Mouse (Mus musculus) midbrain, embryonic 14.5 days (tissue): ENCODE measurements around the gene Wdr18. TPM values are rescaled to one million over a fixed set of nuclear protein-coding genes. Genes with fewer than 3 reads are reported as not detected.

Experiments used
- ATAC-seq: fragments of 200-750 bp; cut with Nextera tagmentation; 2 replicates; pipeline ENCODE4 v1.8.0; 2017; ENCODE audit warnings: moderate number of reproducible peaks, moderate library complexity; ENCODE audit not compliant: low FRiP score, low TSS enrichment
- DNase-seq: peaks from one replicate; pipeline ENCODE4 v3.0.0-alpha.2; 2015
- H3K27ac ChIP-seq: fragments of 300-500 bp; sonication (generic); replicated peaks from 2 replicates; pipeline ENCODE4 v1.5.1; 2014; ENCODE audit warnings: mild to moderate bottlenecking, low read depth, low read length, moderate library complexity
- H3K27me3 ChIP-seq: fragments of 300-500 bp; sonication (generic); 2 replicates; pipeline ENCODE4 v1.6.1; 2014; ENCODE audit warnings: low read length, control low read depth, mixed read lengths; ENCODE audit not compliant: control insufficient read depth, insufficient read depth
- H3K36me3 ChIP-seq: fragments of 300-500 bp; sonication (generic); 2 replicates; pipeline ENCODE4 v1.6.1; 2014; ENCODE audit warnings: low read length, control low read depth; ENCODE audit not compliant: control insufficient read depth, insufficient read depth
- H3K4me1 ChIP-seq: fragments of 300-500 bp; sonication (generic); 2 replicates; pipeline ENCODE4 v1.6.1; 2014; ENCODE audit warnings: mild to moderate bottlenecking, antibody characterized with exemption, low read length, control low read depth; ENCODE audit not compliant: control insufficient read depth, insufficient read depth
- H3K4me2 ChIP-seq: fragments of 300-500 bp; sonication (generic); 2 replicates; pipeline ENCODE4 v1.6.1; 2014; ENCODE audit warnings: mild to moderate bottlenecking, low read length, moderate library complexity
- H3K4me3 ChIP-seq: fragments of 300-500 bp; sonication (generic); replicated peaks from 2 replicates; pipeline ENCODE4 v1.5.1; 2014; ENCODE audit warnings: low read depth, low read length
- H3K9ac ChIP-seq: fragments of 300-500 bp; sonication (generic); replicated peaks from 2 replicates; pipeline ENCODE4 v1.6.1; 2014; ENCODE audit warnings: mild to moderate bottlenecking, low read length, moderate library complexity
- H3K9me3 ChIP-seq: fragments of 300-500 bp; sonication (generic); 2 replicates; pipeline ENCODE4 v1.6.1; 2016; ENCODE audit warnings: low read length, control low read depth, mixed read lengths; ENCODE audit not compliant: control insufficient read depth
- WGBS: fragments of 180-500 bp; shearing (Covaris S2); extraction: QIAGEN DNeasy Blood & Tissue Kit; methylation state at CpG from one replicate; pipeline ENCODE4 v1.1.7; 2014; 5-methylcytosine and 5-hydroxymethylcytosine counted together
- polyA plus RNA-seq: library from polyadenylated mRNA; unstranded; fragments of >200 nt; fragmentation: Nextera tagmentation; extraction: Ambion mirVana; gene quantifications from 2 replicates; pipeline ENCODE4 v1.2.1, GENCODE M21; 2014

Gene Wdr18
- polyA plus RNA-seq, 1 experiment from 2014 or later = 89.6 TPM

DNA sequence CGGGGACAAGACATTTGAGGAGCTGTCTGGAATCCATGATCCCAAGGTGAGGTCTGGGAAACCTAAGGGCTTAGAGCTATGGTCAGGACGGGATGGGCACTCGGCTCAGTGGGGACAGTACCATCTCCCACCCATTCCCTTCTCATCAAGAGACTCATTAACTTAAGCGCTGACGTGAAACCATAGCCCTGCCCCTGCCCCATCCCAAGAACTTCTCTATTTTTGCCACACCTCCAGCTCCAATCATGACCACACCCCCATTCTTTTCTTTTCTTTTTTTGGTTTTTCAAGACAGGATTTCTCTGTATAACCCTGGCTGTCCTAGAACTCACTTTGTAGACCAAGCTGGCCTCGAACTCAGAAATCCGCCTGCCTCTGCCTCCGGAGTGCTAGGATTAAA, 14.7 kb downstream of the Wdr18 start:
- ATAC-seq (no peak), DNase-seq (no peak)
- Histone ChIP-seq H3K4me3 (no peak overlapping the region), H3K27ac (no peak overlapping the region), H3K4me1 (no peaks in the 10 kb centered on the region; the same call in 1 of the 2 replicates), H3K9ac (no peak overlapping the region), H3K9me3 (no peaks in the 10 kb centered on the region), H3K27me3 (peaks cover 25% of the 10 kb centered on the region; the same call in 1 of the 2 replicates), H3K4me2 (no peak overlapping the region), H3K36me3 (peaks cover 53% of the 10 kb centered on the region)
- 88% methylated on average over 8 of the region's 8 CpGs for WGBS

GRCm38 (mm10) chr10:79976071-79976721, 16.2 kb downstream of the Wdr18 start:
- DNase-seq (no peak), ATAC-seq (no peak)
- no peak overlapping the region for H3K4me3 ChIP-seq
- no peaks in the 10 kb centered on the region for H3K4me1 ChIP-seq
- H3K9me3 ChIP-seq = no peaks in the 10 kb centered on the region
- WGBS = 84% methylated on average over 28 of the region's 28 CpGs
- H3K4me2 ChIP-seq = no peak overlapping the region
- H3K27me3 ChIP-seq = peaks cover 10% of the 10 kb centered on the region; the same call in 1 of the 2 replicates
- peaks cover 53% of the 10 kb centered on the region for H3K36me3 ChIP-seq
- no peak overlapping the region for H3K27ac ChIP-seq
- H3K9ac ChIP-seq = no peak overlapping the region

DNA sequence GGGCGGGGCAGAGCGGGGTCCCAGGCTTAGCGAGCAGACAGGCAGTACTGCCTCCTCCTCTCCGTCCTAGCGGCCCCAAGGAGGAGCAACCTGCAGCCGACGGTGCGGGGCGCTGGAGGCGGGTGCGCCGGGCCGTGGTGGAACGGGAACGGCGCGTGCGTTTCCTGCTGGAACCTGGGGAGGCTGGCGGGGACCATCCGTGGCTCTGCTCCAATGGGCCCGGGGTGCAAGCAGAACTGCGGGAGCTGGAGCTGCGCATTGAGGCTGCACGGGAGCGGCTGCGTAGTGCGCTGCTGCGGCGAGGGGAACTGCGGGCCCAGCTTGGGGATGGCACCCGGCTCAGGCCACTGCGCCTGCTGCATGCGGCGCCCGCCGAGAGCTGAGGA, 16.8 kb downstream of the Wdr18 start:
- peaks cover 53% of the 10 kb centered on the region for H3K36me3 ChIP-seq
- no peak overlapping the region for H3K4me3 ChIP-seq
- ATAC-seq (no peak), DNase-seq (no peak)
- no peak overlapping the region for H3K27ac ChIP-seq
- H3K9ac ChIP-seq = no peak overlapping the region
- H3K27me3 ChIP-seq = peaks cover 5% of the 10 kb centered on the region; the same call in 1 of the 2 replicates
- 68% methylated on average over 36 of the region's 36 CpGs for WGBS
- no peak overlapping the region for H3K4me2 ChIP-seq
- H3K9me3 ChIP-seq = no peaks in the 10 kb centered on the region
- H3K4me1 ChIP-seq = no peaks in the 10 kb centered on the region; the same call in 1 of the 2 replicates

DNA sequence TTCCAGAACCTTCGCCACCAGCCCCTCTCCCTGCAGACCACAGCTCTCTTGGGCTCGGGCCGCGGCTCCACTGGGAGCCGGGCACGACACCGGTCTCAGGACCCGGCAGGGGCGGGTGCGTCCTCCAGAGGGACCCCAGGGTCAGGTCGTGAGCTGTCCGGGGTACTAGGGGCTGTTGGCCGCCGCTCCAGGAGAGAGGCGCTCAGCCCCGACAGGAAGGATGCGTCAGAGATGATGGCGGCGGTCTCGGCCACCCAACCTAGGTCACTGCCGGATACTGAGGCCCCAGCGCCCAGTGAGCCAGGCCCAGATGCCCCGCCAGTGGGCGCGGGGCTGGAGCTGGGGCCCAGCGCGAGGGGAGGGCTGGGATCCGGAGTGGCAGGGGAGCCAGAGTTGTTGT, 17.4 kb downstream of the Wdr18 start:
- H3K9me3 ChIP-seq = no peaks in the 10 kb centered on the region
- ATAC-seq = no peak
- no peak for DNase-seq
- peaks cover 53% of the 10 kb centered on the region for H3K36me3 ChIP-seq
- H3K27ac ChIP-seq = no peak overlapping the region
- H3K4me2 ChIP-seq = no peak overlapping the region
- no peaks in the 10 kb centered on the region for H3K27me3 ChIP-seq
- no peak overlapping the region for H3K9ac ChIP-seq
- H3K4me3 ChIP-seq = no peak overlapping the region
- 81% methylated on average over 28 of the region's 28 CpGs for WGBS
- peaks cover under 1% of the 10 kb centered on the region; the same call in 1 of the 2 replicates for H3K4me1 ChIP-seq

DNA sequence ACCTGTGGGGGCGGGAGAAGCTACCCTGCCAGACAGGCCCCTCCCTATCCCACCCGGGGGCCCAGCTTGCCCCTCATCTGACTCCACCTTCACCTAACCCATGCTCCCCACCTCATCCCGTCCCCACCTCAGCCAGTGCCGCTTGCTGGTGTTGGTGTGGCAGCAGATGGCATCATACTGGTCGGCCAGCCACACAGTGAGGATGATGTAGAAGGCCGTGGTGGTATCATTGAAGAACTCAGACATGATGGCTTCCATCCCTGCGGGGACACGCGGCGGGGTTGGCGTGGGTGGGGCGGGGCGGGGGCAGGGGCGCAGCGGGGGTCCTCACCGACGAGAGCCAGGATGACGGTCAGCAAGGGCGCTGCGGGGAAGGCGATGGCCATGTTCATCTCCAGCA, 18.1 kb downstream of the Wdr18 start:
- no peak for DNase-seq
- H3K4me3 ChIP-seq = no peak overlapping the region
- H3K9me3 ChIP-seq = no peaks in the 10 kb centered on the region
- 96% methylated on average over 21 of the region's 21 CpGs for WGBS
- peaks cover 8% of the 10 kb centered on the region; the same call in 1 of the 2 replicates for H3K4me1 ChIP-seq
- no peak for ATAC-seq
- no peak overlapping the region for H3K4me2 ChIP-seq
- peaks cover 53% of the 10 kb centered on the region for H3K36me3 ChIP-seq
- no peaks in the 10 kb centered on the region for H3K27me3 ChIP-seq
- H3K9ac ChIP-seq = no peak overlapping the region
- H3K27ac ChIP-seq = no peak overlapping the region

DNA sequence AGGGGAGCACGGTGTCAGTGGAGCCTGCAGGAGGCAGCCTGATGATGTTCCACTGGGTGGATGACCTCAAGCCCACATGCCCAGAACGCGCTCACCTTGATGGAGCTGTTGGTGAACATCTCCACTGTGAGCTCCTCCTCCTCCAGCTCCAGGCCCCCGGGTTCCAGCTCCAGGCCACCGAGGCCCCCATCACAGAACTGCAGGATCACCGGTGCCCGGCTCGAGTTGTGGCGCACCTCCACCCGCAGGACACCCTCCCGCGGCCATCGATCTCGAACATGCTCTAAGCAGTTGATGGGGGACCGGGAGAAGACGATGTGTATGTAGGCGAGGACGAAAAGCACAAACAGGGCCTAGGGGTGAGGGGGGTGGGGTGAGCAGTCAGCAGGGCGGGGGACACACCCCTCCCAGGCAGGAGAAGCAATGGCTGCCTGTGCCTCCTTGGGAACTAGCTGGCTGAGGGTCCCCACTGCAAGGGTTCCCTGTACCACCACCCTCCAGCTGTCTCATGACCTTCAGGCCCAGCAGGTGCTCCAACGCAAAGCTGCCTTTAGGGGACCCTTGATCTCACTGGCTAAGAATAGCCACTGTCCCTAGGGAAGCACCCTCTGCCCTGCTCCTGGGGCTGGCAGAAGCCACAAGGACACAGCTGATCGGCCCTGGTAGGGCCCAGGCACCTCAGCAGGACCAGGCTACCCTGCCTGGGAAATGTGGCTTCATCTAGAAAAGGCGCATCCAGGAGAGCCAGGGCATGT, 19.6 kb downstream of the Wdr18 start:
- 94% methylated on average over 22 of the region's 22 CpGs for WGBS
- Histone ChIP-seq H3K4me1 (peaks cover 13% of the 10 kb centered on the region), H3K27ac (no peak overlapping the region), H3K9me3 (no peaks in the 10 kb centered on the region), H3K36me3 (peaks cover 46% of the 10 kb centered on the region), H3K27me3 (no peaks in the 10 kb centered on the region), H3K4me3 (no peak overlapping the region), H3K9ac (no peak overlapping the region), H3K4me2 (no peak overlapping the region)
- no peak for ATAC-seq
- DNase-seq = no peak

DNA sequence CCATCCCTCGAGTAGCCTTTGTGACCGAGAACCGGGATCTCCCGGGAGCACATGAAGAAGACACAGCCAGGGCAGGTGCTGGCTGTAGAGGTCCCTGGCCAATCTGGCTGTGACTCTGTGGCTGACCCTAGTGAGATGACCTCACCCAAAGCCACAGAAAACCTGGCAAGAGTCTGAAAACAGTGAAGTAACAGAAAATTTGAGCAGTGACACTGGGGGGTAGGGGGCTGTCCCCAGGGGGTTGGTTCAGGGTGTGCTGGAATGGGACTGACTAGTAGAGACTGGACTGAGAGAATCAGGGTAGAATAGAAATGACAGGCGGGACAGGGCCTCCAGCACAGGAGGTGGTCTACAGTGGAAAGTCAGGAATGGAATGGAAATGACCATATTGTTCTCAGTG, 23.3 kb downstream of the Wdr18 start:
- H3K9me3 ChIP-seq = no peaks in the 10 kb centered on the region
- peaks cover 12% of the 10 kb centered on the region for H3K27me3 ChIP-seq
- H3K9ac ChIP-seq = peak overlapping the region; percentile 80
- peaks cover 13% of the 10 kb centered on the region for H3K36me3 ChIP-seq
- 77% methylated on average over 5 of the region's 5 CpGs for WGBS
- DNase-seq (no peak), ATAC-seq (no peak)
- peaks cover 18% of the 10 kb centered on the region for H3K4me1 ChIP-seq
- peak overlapping the region; percentile 63 for H3K4me3 ChIP-seq
- H3K4me2 ChIP-seq = peak overlapping the region; percentile 88
- peak overlapping the region; percentile 92 for H3K27ac ChIP-seq

DNA sequence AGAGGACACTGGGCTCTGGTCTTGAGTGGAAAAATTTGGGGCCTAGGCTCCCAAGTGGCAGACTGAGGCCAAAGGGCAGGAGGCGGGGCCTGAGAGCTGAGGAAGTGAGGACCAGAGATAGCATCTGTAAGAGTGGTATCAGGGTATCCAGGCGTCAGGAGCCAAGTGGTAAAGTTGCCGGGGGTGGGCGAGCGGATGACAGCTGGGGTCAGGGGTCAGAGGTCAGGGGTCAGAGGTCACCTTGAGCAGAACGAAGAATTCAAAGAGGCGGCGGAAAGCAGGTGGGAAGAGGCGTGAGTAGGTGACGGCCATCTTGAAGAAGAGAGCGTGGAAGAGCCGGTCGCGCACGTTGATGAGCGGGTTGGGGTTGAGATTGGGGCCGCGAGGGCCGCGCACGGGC, 23.7 kb downstream of the Wdr18 start:
- ATAC-seq (0 out of 2 replicates have a peak, but pooled peaks have one; percentile 4), DNase-seq (peak; percentile 75)
- Histone ChIP-seq H3K9me3 (no peaks in the 10 kb centered on the region), H3K4me2 (peak overlapping the region; percentile 88), H3K9ac (peak overlapping the region; percentile 80), H3K27me3 (peaks cover 17% of the 10 kb centered on the region), H3K4me3 (peak overlapping the region; percentile 63), H3K4me1 (peaks cover 18% of the 10 kb centered on the region), H3K36me3 (peaks cover 8% of the 10 kb centered on the region), H3K27ac (peak overlapping the region; percentile 92)
- WGBS = under 1% methylated on average over 21 of the region's 21 CpGs
